Mouse (Mus musculus) kidney, postnatal 0 days (tissue): ENCODE data around the gene Cacna1h. TPM values are rescaled to one million over a fixed set of nuclear protein-coding genes. Genes with fewer than 3 reads are reported as not detected.
A peak's percentile ranks its signal among the peaks of the same experiment; 100 is the strongest.

Experiments used
- ATAC-seq: fragments of 200-750 bp; cut with Nextera tagmentation; replicated peaks from 2 replicates; pipeline ENCODE4 v1.8.0; 2017; ENCODE audit warnings: low read depth, moderate number of reproducible peaks, moderate TSS enrichment, moderate library complexity; ENCODE audit not compliant: low FRiP score
- DNase-seq: peaks from one replicate; pipeline ENCODE4 v3.0.0-alpha.2; 2016; ENCODE audit warnings: low spot score
- H3K27ac ChIP-seq: fragments of 300-500 bp; sonication (generic); 2 replicates; pipeline ENCODE4 v1.5.1; 2014; ENCODE audit warnings: mild to moderate bottlenecking
- H3K27me3 ChIP-seq: fragments of 300-500 bp; sonication (generic); 2 replicates; pipeline ENCODE4 v1.6.1; 2014; ENCODE audit warnings: low read length, mixed read lengths; ENCODE audit not compliant: insufficient read depth
- H3K36me3 ChIP-seq: fragments of 300-500 bp; sonication (generic); 2 replicates; pipeline ENCODE4 v1.6.1; 2014; ENCODE audit warnings: low read length, mixed read lengths; ENCODE audit not compliant: insufficient read depth
- H3K4me1 ChIP-seq: fragments of 300-500 bp; sonication (generic); replicated peaks from 2 replicates; pipeline ENCODE4 v1.6.1; 2014; ENCODE audit warnings: antibody characterized with exemption, low read length, mixed read lengths; ENCODE audit not compliant: insufficient read depth
- H3K4me2 ChIP-seq: fragments of 300-500 bp; sonication (generic); 2 replicates; pipeline ENCODE4 v1.6.1; 2014; ENCODE audit warnings: mild to moderate bottlenecking, low read length, moderate library complexity, mixed read lengths
- H3K4me3 ChIP-seq: fragments of 300-500 bp; sonication (generic); replicated peaks from 2 replicates; pipeline ENCODE4 v1.5.1; 2014; ENCODE audit warnings: low read depth, low read length
- H3K9ac ChIP-seq: fragments of 300-500 bp; sonication (generic); 2 replicates; pipeline ENCODE4 v1.6.1; 2014; ENCODE audit warnings: low read depth, low read length
- H3K9me3 ChIP-seq: fragments of 300-500 bp; sonication (generic); replicated peaks from 2 replicates; pipeline ENCODE4 v1.6.1; 2016; ENCODE audit warnings: low read length, inconsistent platforms, mixed read lengths
- CTCF ChIP-seq: IDR thresholded peaks from 2 replicates; pipeline ENCODE4 v1.5.1; 2016; ENCODE audit warnings: antibody characterized with exemption, low read depth, mild to moderate bottlenecking, moderate library complexity
- WGBS: fragments of 180-500 bp; shearing (Covaris S2); extraction: QIAGEN DNeasy Blood & Tissue Kit; methylation state at CpG from one replicate; pipeline ENCODE4 v1.1.7; 2014; 5-methylcytosine and 5-hydroxymethylcytosine counted together
- polyA plus RNA-seq: library from polyadenylated mRNA; unstranded; fragments of >200 nt; fragmentation: Nextera tagmentation; extraction: Ambion mirVana; gene quantifications from 2 replicates; pipeline ENCODE4 v1.2.1, GENCODE M21; 2015

The Cacna1h gene
- polyA plus RNA-seq, 1 experiment from 2014 or later = 1.7 TPM

DNA sequence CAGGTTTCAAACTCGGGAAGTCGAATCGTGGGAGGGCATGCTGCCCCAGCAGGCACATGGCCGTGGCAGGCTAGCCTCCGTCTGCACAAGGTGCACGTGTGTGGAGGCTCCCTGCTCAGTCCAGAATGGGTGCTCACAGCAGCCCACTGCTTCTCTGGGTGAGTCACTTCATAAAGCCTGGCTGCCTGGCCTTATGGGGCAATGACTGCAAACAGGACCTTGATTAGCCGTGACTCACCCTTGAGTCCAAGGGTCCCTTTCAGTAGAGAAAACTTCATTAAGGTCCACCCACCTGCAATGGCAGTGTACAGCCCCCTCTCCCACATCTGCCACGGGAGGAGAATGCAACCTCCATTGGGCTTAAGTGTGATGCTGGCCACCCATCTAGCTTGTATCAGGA is 61.1 kb downstream of the Cacna1h start:
- Histone ChIP-seq H3K4me3 (no peak overlapping the region), H3K4me1 (no peaks in the 10 kb centered on the region), H3K9me3 (no peaks in the 10 kb centered on the region), H3K4me2 (no peak overlapping the region), H3K27ac (no peak overlapping the region), H3K9ac (no peak overlapping the region), H3K36me3 (no peaks in the 10 kb centered on the region), H3K27me3 (no peaks in the 10 kb centered on the region)
- WGBS = 61% methylated on average over 8 of the region's 8 CpGs
- ATAC-seq (no peak), DNase-seq (no peak)
- no peak for TF ChIP-seq CTCF

DNA sequence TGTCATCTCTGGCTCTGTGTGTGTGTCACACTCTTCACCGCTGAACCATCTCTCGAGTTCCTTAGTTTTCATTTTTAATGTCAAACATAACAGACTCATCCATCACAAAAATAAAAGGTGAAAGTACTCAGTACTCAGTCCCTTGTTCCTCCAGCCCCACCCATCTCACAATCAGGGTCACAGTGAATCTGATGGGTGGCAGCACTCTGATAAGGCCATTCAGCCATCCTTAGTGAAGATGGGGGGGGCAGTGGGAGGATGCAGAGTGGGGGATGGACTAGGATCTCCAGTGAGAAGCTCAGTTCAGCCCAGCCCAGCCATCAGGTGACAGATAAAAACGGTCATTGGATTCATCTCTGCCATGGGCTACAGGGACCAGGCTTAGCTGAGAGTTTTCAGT is 64.6 kb downstream of the Cacna1h start, which contains the start of gene Tpsg1:
Gene Tpsg1, plus strand, starts transcription at position 301 of the 400 bp plus-strand sequence.
- no peaks in the 10 kb centered on the region for H3K27me3 ChIP-seq
- no peak for TF ChIP-seq CTCF
- H3K27ac ChIP-seq = no peak within 1 kb of the TSS
- no peaks in the 10 kb centered on the region for H3K4me1 ChIP-seq
- H3K4me3 ChIP-seq = no peak within 1 kb of the TSS
- 76% methylated on average over 3 of the region's 3 CpGs for WGBS
- ATAC-seq (no peak), DNase-seq (no peak)
- no peak within 1 kb of the TSS for H3K9ac ChIP-seq
- no peaks in the 10 kb centered on the region for H3K36me3 ChIP-seq
- H3K4me2 ChIP-seq = no peak within 1 kb of the TSS
- no peaks in the 10 kb centered on the region for H3K9me3 ChIP-seq

DNA sequence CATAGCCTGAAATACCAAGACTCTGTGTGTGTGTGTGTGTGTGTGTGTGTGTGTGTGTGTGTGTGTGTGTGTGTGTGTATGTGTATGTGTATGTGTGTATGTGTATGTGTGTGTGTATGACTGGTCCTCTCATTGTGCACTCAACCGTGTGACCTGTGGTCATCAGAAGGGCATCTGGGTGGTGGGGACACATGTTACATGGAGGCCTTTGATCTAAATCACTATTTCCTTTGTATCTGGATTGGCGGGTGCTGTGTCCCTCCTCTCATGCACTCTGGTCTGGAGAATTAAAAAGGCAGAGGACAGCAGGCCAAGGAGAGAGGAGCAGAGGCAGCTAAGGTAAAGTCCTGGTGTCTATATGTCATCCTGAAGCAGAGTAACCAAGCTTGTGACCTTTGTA is 67.6 kb downstream of the Cacna1h start, which contains the start of gene Tpsb2:
Gene Tpsb2, plus strand, starts transcription at position 301 of the 400 bp plus-strand sequence.
- H3K27ac ChIP-seq = no peak within 1 kb of the TSS
- no peak for TF ChIP-seq CTCF
- 69% methylated on average over 2 of the region's 2 CpGs for WGBS
- no peak within 1 kb of the TSS for H3K4me2 ChIP-seq
- no peaks in the 10 kb centered on the region for H3K27me3 ChIP-seq
- H3K4me3 ChIP-seq = no peak within 1 kb of the TSS
- ATAC-seq (no peak), DNase-seq (no peak)
- H3K9ac ChIP-seq = no peak within 1 kb of the TSS
- no peaks in the 10 kb centered on the region for H3K36me3 ChIP-seq
- no peaks in the 10 kb centered on the region for H3K9me3 ChIP-seq
- H3K4me1 ChIP-seq = no peaks in the 10 kb centered on the region

DNA sequence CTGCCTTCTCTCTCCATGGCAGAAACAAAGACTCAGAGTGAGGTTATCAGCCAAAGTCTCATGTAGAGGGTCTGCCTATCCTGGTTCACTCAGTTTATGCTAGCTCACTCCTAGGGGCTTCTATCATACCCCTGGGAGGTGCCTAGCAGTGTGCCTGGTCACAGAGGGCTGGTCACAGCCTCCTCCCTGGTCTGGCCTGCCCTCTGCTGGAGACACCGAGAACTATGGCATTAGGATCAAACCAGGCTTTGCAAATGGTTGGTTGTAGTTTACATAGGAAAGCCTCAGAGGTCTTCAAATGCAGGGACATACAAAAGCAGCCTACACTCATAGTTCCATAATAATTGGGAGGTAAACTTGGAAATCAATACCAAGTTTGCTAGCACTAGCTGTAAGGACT is 69.9 kb downstream of the Cacna1h start:
- WGBS = 0% methylated on average over 1 of the region's 1 CpGs

DNA sequence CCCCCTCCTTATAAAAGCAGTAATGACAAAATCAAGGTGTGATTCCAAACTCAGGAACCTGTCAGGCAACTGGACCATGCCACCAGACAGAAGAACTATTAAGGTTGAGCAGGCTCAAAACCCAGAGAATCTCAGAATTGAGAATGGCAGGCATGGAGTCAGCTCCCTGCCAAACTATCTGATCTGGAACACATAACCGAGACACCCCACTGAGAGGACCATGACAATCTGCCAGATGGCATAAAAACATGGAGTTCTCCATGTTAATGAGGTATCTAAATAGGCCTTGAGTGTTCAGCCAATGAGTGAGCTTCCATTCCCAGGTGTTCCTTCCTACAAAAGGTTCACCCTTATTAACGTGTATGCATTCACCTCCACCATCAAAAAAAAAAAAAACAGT is 72.3 kb downstream of the Cacna1h start:
- H3K27ac ChIP-seq = no peak overlapping the region
- no peaks in the 10 kb centered on the region for H3K9me3 ChIP-seq
- H3K4me2 ChIP-seq = no peak overlapping the region
- no peaks in the 10 kb centered on the region for H3K4me1 ChIP-seq
- 74% methylated on average over 2 of the region's 2 CpGs for WGBS
- H3K36me3 ChIP-seq = no peaks in the 10 kb centered on the region
- no peak overlapping the region for H3K9ac ChIP-seq
- no peaks in the 10 kb centered on the region for H3K27me3 ChIP-seq
- DNase-seq (no peak), ATAC-seq (no peak)
- H3K4me3 ChIP-seq = no peak overlapping the region
- TF ChIP-seq CTCF = no peak

More for the DNA sequence above, 69.9 kb downstream of the Cacna1h start:
- no peak overlapping the region for H3K4me2 ChIP-seq
- no peak overlapping the region for H3K4me3 ChIP-seq
- TF ChIP-seq CTCF = peak; percentile 82
- ATAC-seq (no peak), DNase-seq (peak; percentile 54)
- H3K9me3 ChIP-seq = no peaks in the 10 kb centered on the region
- H3K9ac ChIP-seq = no peak overlapping the region
- H3K27me3 ChIP-seq = no peaks in the 10 kb centered on the region
- no peaks in the 10 kb centered on the region for H3K4me1 ChIP-seq
- no peak overlapping the region for H3K27ac ChIP-seq
- no peaks in the 10 kb centered on the region for H3K36me3 ChIP-seq

DNA sequence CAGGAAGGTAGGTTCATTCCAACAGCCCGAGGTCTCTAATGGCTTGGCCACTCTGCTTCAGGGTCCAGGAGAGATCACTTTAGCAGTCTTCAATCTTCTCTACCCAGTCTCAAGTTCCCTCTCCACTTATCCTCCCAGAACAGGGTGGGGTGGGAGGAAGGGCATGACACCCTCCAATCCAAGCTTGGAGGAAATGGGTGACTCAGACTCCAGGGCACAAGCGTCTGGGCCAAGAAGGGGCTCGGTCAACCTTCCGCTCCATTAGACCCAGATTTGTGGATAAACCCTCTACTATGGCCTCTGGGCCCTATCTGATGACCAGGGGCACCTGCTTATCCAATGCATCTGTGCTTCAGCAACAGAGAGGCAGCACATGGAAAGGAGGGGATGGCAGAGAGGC is 88.1 kb downstream of the Cacna1h start, which contains the start of gene Tpsab1:
Gene Tpsab1, minus strand, starts transcription at position 101 of the 400 bp plus-strand sequence.
- no peak for DNase-seq
- no peak for TF ChIP-seq CTCF
- no peak for ATAC-seq
- 74% methylated on average over 4 of the region's 4 CpGs for WGBS
- no peaks in the 10 kb centered on the region for H3K36me3 ChIP-seq
- no peaks in the 10 kb centered on the region for H3K9me3 ChIP-seq
- H3K27ac ChIP-seq = no peak within 1 kb of the TSS
- no peak within 1 kb of the TSS for H3K9ac ChIP-seq
- no peak within 1 kb of the TSS for H3K4me3 ChIP-seq
- no peaks in the 10 kb centered on the region for H3K4me1 ChIP-seq
- H3K4me2 ChIP-seq = no peak within 1 kb of the TSS
- no peaks in the 10 kb centered on the region for H3K27me3 ChIP-seq

DNA sequence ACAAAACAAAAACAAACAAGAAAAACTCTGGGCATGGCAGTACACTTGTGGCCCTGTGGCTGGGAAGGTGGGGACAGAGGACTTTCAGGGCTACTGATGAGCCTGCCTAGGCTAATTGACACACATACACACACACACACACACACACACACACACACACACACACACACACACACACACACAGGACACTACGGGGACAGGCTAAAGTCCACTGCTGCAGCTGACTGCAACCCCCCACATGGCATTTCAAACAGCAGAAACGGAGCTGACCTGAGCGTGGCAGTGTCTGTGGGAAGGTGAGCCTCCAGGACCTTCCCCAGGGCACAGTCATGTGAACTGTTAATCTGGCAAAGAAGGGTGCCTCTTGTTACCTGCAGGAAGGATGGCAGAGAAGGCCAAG is 92.1 kb downstream of the Cacna1h start:
- H3K36me3 ChIP-seq = no peaks in the 10 kb centered on the region
- no peak overlapping the region for H3K27ac ChIP-seq
- no peaks in the 10 kb centered on the region for H3K27me3 ChIP-seq
- no peak overlapping the region for H3K4me2 ChIP-seq
- H3K9me3 ChIP-seq = no peaks in the 10 kb centered on the region
- no peak overlapping the region for H3K9ac ChIP-seq
- TF ChIP-seq CTCF = no peak
- WGBS = 39% methylated on average over 3 of the region's 3 CpGs
- H3K4me1 ChIP-seq = no peaks in the 10 kb centered on the region
- DNase-seq (no peak), ATAC-seq (peak; percentile 76; the same call in 1 of the 2 replicates)
- no peak overlapping the region for H3K4me3 ChIP-seq
